28 mouse cellular contexts compared by ENCODE assay signal in the genomic region with DNA sequence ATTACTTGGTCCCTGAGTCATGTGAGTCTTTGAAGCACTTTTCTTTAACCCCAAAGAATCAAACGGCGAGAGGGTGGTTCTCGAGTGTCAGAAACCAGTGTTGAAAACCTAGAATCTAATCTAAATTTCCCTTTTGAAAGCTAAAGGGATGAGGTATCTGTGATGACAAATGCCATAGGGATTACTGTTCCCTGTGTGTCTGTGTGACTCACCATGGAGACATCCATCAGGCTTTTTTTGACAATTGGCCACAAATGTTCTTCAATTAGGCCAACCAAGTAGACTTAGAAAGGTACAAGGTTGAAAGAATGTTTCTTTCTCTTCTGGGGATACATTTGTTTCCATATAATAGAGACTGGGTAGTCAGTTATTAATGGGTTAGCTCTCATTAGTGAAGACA. TPM values are rescaled to one million over a fixed set of nuclear protein-coding genes. Genes with fewer than 3 reads are reported as not detected.
"Had no signal": no experiment of that assay in that cellular context is flagged by ENCODE, and none has a peak within 500 bp of the region (broad histone marks: within the 10 kb centered on the region; RNA-seq: fewer than 3 reads in every experiment).

No protein-coding gene starts in this region.

- H3K4me3 ChIP-seq: heart, adult 2 months; heart, embryonic 13.5 days; heart, embryonic 15.5 days; hindbrain, embryonic 13.5 days; hindbrain, embryonic 15.5 days; layer of hippocampus, adult 2 months; limb, embryonic 13.5 days; limb, embryonic 15.5 days; liver, embryonic 12.5 days had no signal

- ATAC-seq: hindbrain, postnatal 0 days; intestine, embryonic 16.5 days; liver, embryonic 12.5 days had no signal

- H3K36me3 ChIP-seq: heart, embryonic 13.5 days; heart, embryonic 15.5 days; hindbrain, embryonic 13.5 days; hindbrain, embryonic 15.5 days; limb, embryonic 13.5 days; limb, embryonic 15.5 days; liver, embryonic 12.5 days had no signal

- H3K4me1 ChIP-seq: heart, embryonic 13.5 days; heart, embryonic 15.5 days; hindbrain, embryonic 13.5 days; hindbrain, embryonic 15.5 days; limb, embryonic 13.5 days; limb, embryonic 15.5 days; liver, embryonic 12.5 days had no signal

- H3K27me3 ChIP-seq: heart, embryonic 13.5 days; heart, embryonic 15.5 days; hindbrain, embryonic 13.5 days; hindbrain, embryonic 15.5 days; limb, embryonic 13.5 days; limb, embryonic 15.5 days; liver, embryonic 12.5 days had no signal

- H3K9ac ChIP-seq: heart, embryonic 13.5 days; heart, embryonic 15.5 days; hindbrain, embryonic 13.5 days; hindbrain, embryonic 15.5 days; limb, embryonic 13.5 days; limb, embryonic 15.5 days; liver, embryonic 12.5 days; liver, embryonic 14.5 days had no signal

- DNase-seq: gastrocnemius, postnatal 14 days; gastrocnemius, postnatal 36 days; heart, adult 2 months; heart, postnatal 14 days; heart, postnatal 36 days; kidney, adult 11 months; kidney, adult 2 months; kidney, postnatal 10 days; kidney, postnatal 25 days; kidney, postnatal 4 days; layer of hippocampus, adult 9-11 months; layer of hippocampus, postnatal 36 days; left cerebral cortex, postnatal 4 days had no signal

- H3K4me2 ChIP-seq: heart, embryonic 11.5 days; heart, embryonic 13.5 days; heart, embryonic 15.5 days; hindbrain, embryonic 13.5 days; hindbrain, embryonic 15.5 days; limb, embryonic 13.5 days; limb, embryonic 15.5 days; liver, embryonic 12.5 days had no signal

- H3K9me3 ChIP-seq: heart, embryonic 13.5 days; heart, embryonic 15.5 days; hindbrain, embryonic 13.5 days; hindbrain, embryonic 15.5 days; limb, embryonic 13.5 days; limb, embryonic 15.5 days; liver, embryonic 12.5 days had no signal

- H3K27ac ChIP-seq: heart, adult 2 months; heart, embryonic 13.5 days; heart, embryonic 15.5 days; hindbrain, embryonic 13.5 days; hindbrain, embryonic 15.5 days; hindbrain, postnatal 0 days; layer of hippocampus, adult 2 months; limb, embryonic 13.5 days; limb, embryonic 15.5 days; liver, embryonic 12.5 days; liver, embryonic 14.5 days had no signal

RNA-seq across cellular contexts. Expression of gene Lypd1, which starts 38.1 kb away (rescaled TPM):
- total RNA-seq: gastrocnemius, adult 8-10 months; gastrocnemius, postnatal 36 days; hematopoietic stem cell, adult 5-6 weeks; liver, adult 2 months had no signal
- polyA plus RNA-seq: liver, adult 2 months had no signal
